ENCODE assay signal across 15 mouse cellular contexts in genomic region chr16:21654384-21654783, GRCm38 (mm10). TPM values are rescaled to one million over a fixed set of nuclear protein-coding genes. Genes with fewer than 3 reads are reported as not detected.
DNase-seq lines count a peak whose midpoint lies in the region; ATAC-seq and TF ChIP-seq lines count a peak whose summit lies in the region.
"Had no signal": no experiment of that assay in that cellular context is flagged by ENCODE, and none has a peak within 500 bp of the region (broad histone marks: within the 10 kb centered on the region; RNA-seq: fewer than 3 reads in every experiment).

No protein-coding gene starts in this region.

- no peaks in the 10 kb centered on the region for H3K27me3 ChIP-seq in forebrain, embryonic 16.5 days (replicated peaks; ENCODE audit: control insufficient read depth, insufficient read depth, low read length)
- no peaks in the 10 kb centered on the region for H3K27me3 ChIP-seq in limb, embryonic 10.5 days (ENCODE audit: low read depth, poor library complexity, severe bottlenecking)
- H3K27me3 ChIP-seq in neural tube, embryonic 13.5 days = no peaks in the 10 kb centered on the region
- H3K27me3 ChIP-seq: heart, embryonic 13.5 days; Patski had no signal

- H3K4me3 ChIP-seq in gastrocnemius, adult 2 months = no peak overlapping the region
- H3K4me3 ChIP-seq in forebrain, embryonic 16.5 days (replicated peaks; ENCODE audit: low read length) = no peak overlapping the region
- no peak overlapping the region for H3K4me3 ChIP-seq in limb, embryonic 10.5 days
- no peak overlapping the region for H3K4me3 ChIP-seq in neural tube, embryonic 13.5 days
- H3K4me3 ChIP-seq: erythroblast, embryonic 14.5 days; heart, embryonic 13.5 days had no signal

- no peaks in the 10 kb centered on the region for H3K36me3 ChIP-seq in forebrain, embryonic 16.5 days (ENCODE audit: control insufficient read depth, insufficient read depth)
- no peaks in the 10 kb centered on the region for H3K36me3 ChIP-seq in limb, embryonic 10.5 days
- H3K36me3 ChIP-seq in neural tube, embryonic 13.5 days = peaks cover 26% of the 10 kb centered on the region

- peaks cover 20% of the 10 kb centered on the region for H3K4me1 ChIP-seq in forebrain, embryonic 16.5 days (replicated peaks; ENCODE audit: control insufficient read depth, insufficient read depth, low read length)
- peaks cover 8% of the 10 kb centered on the region for H3K4me1 ChIP-seq in limb, embryonic 10.5 days
- peaks cover 17% of the 10 kb centered on the region for H3K4me1 ChIP-seq in neural tube, embryonic 13.5 days (replicated peaks)

- peak; percentile 3 for DNase-seq in gastrocnemius, adult 2 months
- no peak for DNase-seq in gastrocnemius, adult 18-20 months (ENCODE audit: low spot score)
- peak; percentile 21 for DNase-seq in limb, embryonic 10.5 days (ENCODE audit: low spot score)
- DNase-seq in spleen, postnatal 36 days (ENCODE audit: low spot score in 2 of 2) = no peak
- DNase-seq in layer of hippocampus, postnatal 14 days (ENCODE audit: low spot score in 2 of 2) = no peak
- no peak for DNase-seq in adrenal gland, adult 2 months
- DNase-seq: cerebellum, adult 8-10 months; kidney, adult 8-10 months; liver; right cerebral cortex, postnatal 14 days had no signal

- no peak overlapping the region for H3K4me2 ChIP-seq in forebrain, embryonic 16.5 days (ENCODE audit: low read length)
- H3K4me2 ChIP-seq in neural tube, embryonic 13.5 days = no peak overlapping the region
- H3K4me2 ChIP-seq: heart, embryonic 13.5 days had no signal

- H3K9ac ChIP-seq in forebrain, embryonic 16.5 days (replicated peaks; ENCODE audit: low read depth, low read length) = no peak overlapping the region
- no peak overlapping the region for H3K9ac ChIP-seq in neural tube, embryonic 13.5 days
- H3K9ac ChIP-seq: heart, embryonic 13.5 days had no signal

- peak; percentile 61 for ATAC-seq in forebrain, embryonic 16.5 days
- ATAC-seq in neural tube, embryonic 13.5 days (ENCODE audit: low read depth) = peak; percentile 61; the same call in 1 of the 2 replicates
- ATAC-seq: Patski had no signal

- 40% methylated on average over 5 of the region's 5 CpGs for WGBS in forebrain, embryonic 16.5 days
- WGBS in limb, embryonic 10.5 days = 91% methylated on average over 5 of the region's 5 CpGs
- WGBS in neural tube, embryonic 13.5 days = 37% methylated on average over 5 of the region's 5 CpGs

- H3K9me3 ChIP-seq in forebrain, embryonic 16.5 days (ENCODE audit: control insufficient read depth, low read length) = 0 out of 2 replicates have a peak, but pooled peaks cover 1% of the 10 kb centered on the region
- no peaks in the 10 kb centered on the region for H3K9me3 ChIP-seq in limb, embryonic 10.5 days (replicated peaks)
- H3K9me3 ChIP-seq in neural tube, embryonic 13.5 days = peaks cover 4% of the 10 kb centered on the region; the same call in 1 of the 2 replicates

- intact Hi-C loops in gastrocnemius, adult 2 months (cut with DNase I) = no loop called here

- peak overlapping the region; percentile 67 for H3K27ac ChIP-seq in gastrocnemius, adult 2 months
- H3K27ac ChIP-seq in forebrain, embryonic 16.5 days (ENCODE audit: low read length) = no peak overlapping the region; the same call in 1 of the 2 replicates
- no peak overlapping the region for H3K27ac ChIP-seq in limb, embryonic 10.5 days
- peak overlapping the region; percentile 77 for H3K27ac ChIP-seq in neural tube, embryonic 13.5 days (replicated peaks)

- TF ChIP-seq CTCF in gastrocnemius, adult 2 months (IDR thresholded peaks at IDR 0.05) = no peak

RNA-seq across cellular contexts. Expression of gene 2510009E07Rik, which starts 40.1 kb away (rescaled TPM):
- 10 to 100 TPM; 20.7 to 28.3 TPM for total RNA-seq in gastrocnemius, adult 2 months (2021)
- total RNA-seq in gastrocnemius, adult 18-20 months (2021) = 10 to 100 TPM; 26.9 to 29.7 TPM
- 43.0 and 43.9 TPM in 2 replicates for polyA plus RNA-seq in forebrain, embryonic 16.5 days (2015; fragmentation: Nextera tagmentation; extraction: Ambion mirVana)
- polyA plus RNA-seq in limb, embryonic 10.5 days (2016; fragmentation: Nextera tagmentation; extraction: Ambion mirVana) = 4.7 and 7.3 TPM in 2 replicates
- polyA plus RNA-seq in neural tube, embryonic 13.5 days (2015; fragmentation: Nextera tagmentation; extraction: Ambion mirVana) = 54.0 and 56.5 TPM in 2 replicates
- total RNA-seq in layer of hippocampus, postnatal 14 days (2021) = 10 to 100 TPM; 47.3 to 58.4 TPM
- total RNA-seq in adrenal gland, adult 2 months (2021) = 10 to 100 TPM; 15.2 to 21.1 TPM
- 13.6 and 14.2 TPM in 2 replicates for polyA plus RNA-seq in adrenal gland, adult 2 months (2012; rRNA removed)
- polyA plus RNA-seq: erythroblast, embryonic 14.5 days had no signal

Comparison
In these comparisons a context has a peak if more than half of its experiments do, and no peak if none do; other contexts are left out.
1. DNase-seq: peak in gastrocnemius, adult 2 months (single experiment) and limb, embryonic 10.5 days (single experiment); none in gastrocnemius, adult 18-20 months (single experiment), spleen, postnatal 36 days (0 of 2), layer of hippocampus, postnatal 14 days (0 of 2) and adrenal gland, adult 2 months (single experiment).
2. H3K27ac ChIP-seq: peak in gastrocnemius, adult 2 months (single experiment) and neural tube, embryonic 13.5 days (single experiment); none in forebrain, embryonic 16.5 days (single experiment) and limb, embryonic 10.5 days (single experiment).